Mouse (Mus musculus) spleen, adult 2 months (tissue): Measurements from ENCODE around the gene Emc9. TPM values are rescaled to one million over a fixed set of nuclear protein-coding genes. Genes with fewer than 3 reads are reported as not detected.

Experiments used
- DNase-seq, 2 experiments: peaks; one replicate each; pipeline versions ENCODE4 v3.0.0 to v3.0.0-alpha.2; 2012 to 2021; ENCODE audit warnings: low spot score in 2 of 2, low read depth in 1 of 2
- H3K27ac ChIP-seq: fragments of 200-500 bp; 2 replicates; pipeline ENCODE4 v1.5.1; 2012; ENCODE audit warnings: low read length, inconsistent platforms; ENCODE audit not compliant: insufficient read depth
- H3K27me3 ChIP-seq: fragments of 200-500 bp; 2 replicates; pipeline ENCODE4 v1.6.1; 2012; ENCODE audit warnings: mild to moderate bottlenecking, moderate library complexity, low read length, inconsistent platforms; ENCODE audit not compliant: control insufficient read depth, insufficient read depth
- H3K36me3 ChIP-seq: fragments of 200-500 bp; 2 replicates; pipeline ENCODE4 v1.6.1; 2012; ENCODE audit warnings: mild to moderate bottlenecking, low read length, inconsistent platforms; ENCODE audit not compliant: control insufficient read depth, insufficient read depth
- H3K4me1 ChIP-seq: fragments of 200-500 bp; 2 replicates; pipeline ENCODE4 v1.6.1; 2011; ENCODE audit warnings: inconsistent platforms; ENCODE audit not compliant: control insufficient read depth, insufficient read depth, insufficient read length
- H3K4me3 ChIP-seq: fragments of 200-500 bp; 2 replicates; pipeline ENCODE4 v1.5.1; 2011; ENCODE audit warnings: mild to moderate bottlenecking, inconsistent platforms; ENCODE audit not compliant: insufficient read depth, insufficient read length; ENCODE audit errors: extremely low read depth
- CTCF ChIP-seq: fragments of 200-500 bp; IDR thresholded peaks from 2 replicates; pipeline ENCODE4 v1.5.1; 2011; ENCODE audit warnings: mild to moderate bottlenecking, inconsistent platforms; ENCODE audit not compliant: insufficient read depth, insufficient read length, insufficient replicate concordance; ENCODE audit errors: extremely low read depth
- POLR2A ChIP-seq: fragments of 200-500 bp; IDR thresholded peaks from 2 replicates; pipeline ENCODE4 v1.6.1; 2011; ENCODE audit warnings: low read depth, low read length, inconsistent platforms
- WGBS: fragments of 180-500 bp; shearing (Covaris S2); methylation state at CpG from one replicate; pipeline ENCODE4 v1.1.7; 2018; 5-methylcytosine and 5-hydroxymethylcytosine counted together
- polyA plus RNA-seq: library from polyadenylated mRNA; depleted of rRNA; stranded (reverse); fragments of >200 nt; gene quantifications from 2 replicates; pipeline ENCODE4 v1.2.3, GENCODE M21; 2012

The Emc9 gene
- polyA plus RNA-seq, 1 experiment: 15.0 TPM

- Histone ChIP-seq H3K4me1 (peaks cover 11% of the 10 kb centered on the region; the same call in 1 of the 2 replicates), H3K4me3 (no peak overlapping the region), H3K27me3 (no peaks in the 10 kb centered on the region), H3K27ac (no peak overlapping the region), H3K36me3 (peaks cover 20% of the 10 kb centered on the region)
- 82% methylated on average over 9 of the region's 9 CpGs for WGBS
- DNase-seq: no peak
- TF ChIP-seq CTCF: peak; percentile 28; the same call in 1 of the 2 replicates
- TF ChIP-seq POLR2A: no peak
Measured at GRCm38 (mm10) chr14:55581981-55582681, 3.0 kb downstream of the Emc9 start.

- 93% methylated on average over 16 of the region's 16 CpGs for WGBS
- no peak for DNase-seq
- Histone ChIP-seq H3K4me1 (peaks cover 11% of the 10 kb centered on the region; the same call in 1 of the 2 replicates), H3K27me3 (no peaks in the 10 kb centered on the region), H3K4me3 (no peak overlapping the region), H3K36me3 (peaks cover 20% of the 10 kb centered on the region), H3K27ac (no peak overlapping the region)
- no peak for TF ChIP-seq CTCF
Measured at GRCm38 (mm10) chr14:55580731-55581130, 4.4 kb downstream of the Emc9 start.

GRCm38 (mm10) chr14:55579511-55580496 lies 5.3 kb downstream of the Emc9 start:
- no peak for TF ChIP-seq CTCF
- no peak for TF ChIP-seq POLR2A
- 94% methylated on average over 23 of the region's 23 CpGs for WGBS
- DNase-seq: no peak
- Histone ChIP-seq H3K4me3 (no peak overlapping the region), H3K27me3 (no peaks in the 10 kb centered on the region), H3K27ac (no peak overlapping the region), H3K36me3 (peaks cover 20% of the 10 kb centered on the region), H3K4me1 (peaks cover 6% of the 10 kb centered on the region; the same call in 1 of the 2 replicates)

DNA sequence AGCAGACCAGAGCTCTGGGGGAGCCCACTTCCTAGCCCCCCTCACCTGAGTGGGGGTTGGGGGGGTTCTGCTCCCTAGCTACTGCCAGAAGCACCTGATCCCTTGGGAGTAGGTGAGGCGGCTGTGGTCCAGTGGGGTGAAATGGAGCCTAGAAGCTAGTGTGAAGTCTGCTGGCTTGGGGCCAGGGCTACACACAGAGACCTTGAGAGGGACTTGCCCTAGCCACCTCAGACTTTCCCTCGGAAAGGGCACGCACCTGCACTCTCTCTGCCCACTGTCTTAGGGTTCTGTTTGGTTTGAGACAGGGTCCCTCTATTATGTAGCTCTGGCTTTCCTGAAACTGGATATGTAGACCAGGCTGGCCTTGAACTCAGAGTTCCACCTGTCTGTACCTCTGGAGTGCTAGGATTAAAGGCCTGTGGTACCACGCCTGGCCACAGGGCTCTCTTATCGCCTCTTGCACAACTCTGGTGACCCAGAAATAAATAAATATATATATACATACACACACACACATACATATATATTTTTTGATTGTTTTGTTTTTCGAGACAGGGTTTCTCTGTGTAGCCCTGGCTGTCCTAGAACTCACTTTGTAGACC lies 6.3 kb downstream of the Emc9 start:
- WGBS: 10% methylated on average over 6 of the region's 6 CpGs
- H3K27ac ChIP-seq: peak overlapping the region; percentile 91
- H3K4me1 ChIP-seq: peaks cover 3% of the 10 kb centered on the region; the same call in 1 of the 2 replicates
- peak overlapping the region; percentile 83 for H3K4me3 ChIP-seq
- DNase-seq: peak in 1 of 2 experiments; percentile 56
- peaks cover 20% of the 10 kb centered on the region for H3K36me3 ChIP-seq
- H3K27me3 ChIP-seq: no peaks in the 10 kb centered on the region
- TF ChIP-seq POLR2A (no peak), CTCF (no peak)

DNA sequence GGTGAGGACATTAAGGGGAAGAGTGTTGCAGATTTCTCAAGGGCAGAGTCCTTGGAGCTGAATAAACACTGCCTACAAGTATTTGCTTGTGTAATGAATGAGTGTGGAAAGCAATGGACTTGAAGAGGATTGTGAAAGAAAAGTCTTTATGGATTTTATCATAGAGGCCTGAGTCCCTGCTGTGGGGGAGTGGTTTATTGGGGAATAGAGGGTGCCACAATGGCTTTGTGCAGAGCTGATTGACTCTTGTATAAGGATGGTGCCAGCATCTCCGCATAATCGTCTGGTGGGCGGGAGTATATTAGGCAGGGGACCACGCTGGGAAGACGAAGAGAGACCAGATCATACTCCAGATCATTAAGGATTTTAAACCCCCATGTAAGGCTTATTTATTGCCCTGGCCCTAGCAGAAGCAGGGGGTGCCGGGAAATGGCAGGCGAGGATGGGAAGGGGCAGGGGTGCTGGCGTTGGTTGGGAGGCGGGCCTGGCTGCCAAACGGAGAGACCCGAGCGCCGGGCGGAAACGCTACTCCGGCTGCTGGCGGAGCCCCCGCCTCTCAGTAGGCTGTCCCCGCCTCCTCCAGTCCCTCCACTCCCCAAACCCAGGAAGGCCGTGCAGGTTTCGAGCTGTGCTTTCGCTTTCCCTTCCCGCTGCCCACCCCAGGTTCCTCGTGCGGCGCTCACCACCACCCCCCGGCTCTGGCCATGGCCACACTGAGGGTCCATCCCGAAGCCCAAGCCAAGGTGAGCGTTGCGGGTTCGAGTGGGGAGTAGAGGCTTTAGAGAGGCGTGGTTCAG lies 7.0 kb downstream of the Emc9 start, which contains the start of gene Psme1:
TSS of gene Psme1 (plus strand) at position 253 of the 797 bp plus-strand sequence.
- no peak for TF ChIP-seq CTCF
- peak; percentile 54; the same call in 1 of the 2 replicates for TF ChIP-seq POLR2A
- H3K4me3 ChIP-seq: peak within 1 kb of the TSS; percentile 83
- H3K36me3 ChIP-seq: peaks cover 20% of the 10 kb centered on the region
- peak; percentile 50 to 86 for DNase-seq
- peak within 1 kb of the TSS; percentile 91 for H3K27ac ChIP-seq
- WGBS: 1% methylated on average over 30 of the region's 32 CpGs
- H3K27me3 ChIP-seq: no peaks in the 10 kb centered on the region
- peaks cover 3% of the 10 kb centered on the region; the same call in 1 of the 2 replicates for H3K4me1 ChIP-seq

GRCm38 (mm10) chr14:55576376-55576775 lies 8.7 kb downstream of the Emc9 start:
- 58% methylated on average over 16 of the region's 16 CpGs for WGBS
- Histone ChIP-seq H3K4me3 (no peak overlapping the region), H3K27me3 (no peaks in the 10 kb centered on the region), H3K36me3 (peaks cover 13% of the 10 kb centered on the region), H3K27ac (no peak overlapping the region), H3K4me1 (peaks cover 3% of the 10 kb centered on the region; the same call in 1 of the 2 replicates)
- DNase-seq: no peak
- no peak for TF ChIP-seq CTCF
- TF ChIP-seq POLR2A: no peak
